Mouse (Mus musculus) heart, adult 2 months (tissue): ENCODE measurements around the gene Washc4.

Source experiments
- CTCF ChIP-seq: fragments of 200-600 bp; IDR thresholded peaks from 2 replicates; pipeline ENCODE4 v1.8.1; 2022; ENCODE audit warnings: antibody characterized with exemption, mild to moderate bottlenecking, moderate library complexity
- EP300 ChIP-seq: fragments of 200-500 bp; IDR thresholded peaks from 2 replicates; pipeline ENCODE4 v1.6.1; 2011; ENCODE audit warnings: low read depth, low read length, control low read depth; ENCODE audit not compliant: insufficient read depth
- POLR2A ChIP-seq: fragments of 200-500 bp; IDR thresholded peaks from 2 replicates; pipeline ENCODE4 v1.6.1; 2011; ENCODE audit warnings: mild to moderate bottlenecking, low read depth, low read length, control low read depth; ENCODE audit not compliant: insufficient read depth

GRCm38 (mm10) chr10:83627113-83627687, 83.6 kb downstream of the Washc4 start:
- TF ChIP-seq CTCF (no peak), EP300 (no peak), POLR2A (no peak)
